15 mouse cellular contexts compared by ENCODE assay signal in the genomic region with DNA sequence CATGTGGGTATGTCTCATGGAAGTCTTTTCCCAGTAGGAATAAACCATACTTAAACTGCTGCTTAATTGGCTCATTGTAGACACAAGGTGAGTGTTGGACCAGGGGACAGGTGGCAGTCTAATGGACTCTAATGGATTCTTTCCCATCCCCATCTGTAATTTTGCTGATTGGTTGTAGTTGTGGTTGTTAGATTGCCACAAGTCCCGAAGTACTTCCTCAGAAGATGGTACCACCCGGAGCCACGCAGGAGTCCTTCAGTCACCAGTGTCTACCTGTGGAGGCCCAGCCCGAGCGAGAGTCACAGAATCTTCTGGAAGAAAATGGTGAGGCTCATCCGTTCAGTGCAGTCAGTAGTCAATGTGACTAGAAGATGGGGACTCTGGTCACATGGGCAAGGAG.
"Had no signal": no experiment of that assay in that cellular context is flagged by ENCODE, and none has a peak within 500 bp of the region (broad histone marks: within the 10 kb centered on the region; RNA-seq: fewer than 3 reads in every experiment).

No protein-coding gene starts in this region.

- H3K9ac ChIP-seq: neural tube, embryonic 15.5 days; stomach, embryonic 15.5 days had no signal

- H3K9me3 ChIP-seq: neural tube, embryonic 15.5 days; stomach, embryonic 15.5 days had no signal

- H3K4me3 ChIP-seq: neural tube, embryonic 15.5 days; stomach, embryonic 15.5 days had no signal

- H3K27ac ChIP-seq: neural tube, embryonic 15.5 days; stomach, embryonic 15.5 days; stomach, postnatal 0 days had no signal

- H3K27me3 ChIP-seq: neural tube, embryonic 15.5 days; stomach, embryonic 15.5 days had no signal

- DNase-seq: retina, postnatal 1 day; right cerebral cortex, adult 18-20 months; right cerebral cortex, postnatal 14 days; right cerebral cortex, postnatal 25 days; right cerebral cortex, postnatal 4 days; spleen, adult 18-20 months; thymus, adult 18-20 months; thymus, adult 2 months; thymus, postnatal 14 days; thymus, postnatal 25 days; thymus, postnatal 36 days; thymus, postnatal 4 days had no signal
